Mouse (Mus musculus): ENCODE measurements around the gene Asphd2.

GRCm38 (mm10) chr5:112370236-112370813, 24.3 kb downstream of the Asphd2 start:
- no peak for TF ChIP-seq EP300 (IDR thresholded peaks at IDR 0.05; ENCODE audit: low read depth)
- TF ChIP-seq CTCF (IDR thresholded peaks at IDR 0.05; ENCODE audit: low read depth): no peak
